Mouse (Mus musculus) midbrain, embryonic 15.5 days (tissue): ENCODE measurements around the gene Car2. TPM values are rescaled to one million over a fixed set of nuclear protein-coding genes. Genes with fewer than 3 reads are reported as not detected.

Experiments used
- ATAC-seq: fragments of 200-750 bp; cut with Nextera tagmentation; replicated peaks from 2 replicates; pipeline ENCODE4 v1.8.0; 2017; ENCODE audit warnings: moderate TSS enrichment
- H3K27ac ChIP-seq: fragments of 300-500 bp; sonication (generic); 2 replicates; pipeline ENCODE4 v1.5.1; 2015; ENCODE audit warnings: mild to moderate bottlenecking, inconsistent platforms
- H3K27me3 ChIP-seq: fragments of 300-500 bp; sonication (generic); replicated peaks from 2 replicates; pipeline ENCODE4 v1.6.1; 2015; ENCODE audit warnings: inconsistent platforms
- H3K36me3 ChIP-seq: fragments of 300-500 bp; sonication (generic); replicated peaks from 2 replicates; pipeline ENCODE4 v1.6.1; 2015; ENCODE audit warnings: inconsistent platforms
- H3K4me1 ChIP-seq: fragments of 300-500 bp; sonication (generic); 2 replicates; pipeline ENCODE4 v1.6.1; 2015; ENCODE audit warnings: inconsistent platforms
- H3K4me2 ChIP-seq: fragments of 300-500 bp; sonication (generic); 2 replicates; pipeline ENCODE4 v1.6.1; 2015; ENCODE audit warnings: inconsistent platforms, mild to moderate bottlenecking, moderate library complexity
- H3K4me3 ChIP-seq: fragments of 300-500 bp; sonication (generic); 2 replicates; pipeline ENCODE4 v1.5.1; 2015; ENCODE audit warnings: mild to moderate bottlenecking, inconsistent platforms
- H3K9ac ChIP-seq: fragments of 300-500 bp; sonication (generic); 2 replicates; pipeline ENCODE4 v1.6.1; 2015; ENCODE audit warnings: mild to moderate bottlenecking, inconsistent platforms
- H3K9me3 ChIP-seq: fragments of 300-500 bp; sonication (generic); 2 replicates; pipeline ENCODE4 v1.6.1; 2016; ENCODE audit warnings: inconsistent platforms
- WGBS: fragments of 180-500 bp; shearing (Covaris S2); methylation state at CpG from one replicate; pipeline ENCODE4 v1.1.7; 2015; ENCODE audit warnings: mixed read lengths; 5-methylcytosine and 5-hydroxymethylcytosine counted together
- polyA plus RNA-seq: library from polyadenylated mRNA; unstranded; fragments of >200 nt; fragmentation: Nextera tagmentation; extraction: Ambion mirVana; gene quantifications from 2 replicates; pipeline ENCODE4 v1.2.1, GENCODE M21; 2015

Car2 gene
- polyA plus RNA-seq, 1 experiment from 2014 or later, result 18.9 TPM

- 87% methylated on average over 3 of the region's 3 CpGs for WGBS
- Histone ChIP-seq H3K27ac (no peak overlapping the region), H3K4me2 (no peak overlapping the region), H3K4me1 (no peaks in the 10 kb centered on the region), H3K9ac (no peak overlapping the region), H3K36me3 (no peaks in the 10 kb centered on the region), H3K9me3 (no peaks in the 10 kb centered on the region), H3K4me3 (no peak overlapping the region), H3K27me3 (no peaks in the 10 kb centered on the region)
- no peak for ATAC-seq
Observed at GRCm38 (mm10) chr3:14904165-14904564, 18.1 kb downstream of the Car2 start.

- Histone ChIP-seq H3K36me3 (no peaks in the 10 kb centered on the region), H3K4me1 (no peaks in the 10 kb centered on the region), H3K4me2 (no peak overlapping the region), H3K27ac (no peak overlapping the region), H3K27me3 (no peaks in the 10 kb centered on the region), H3K9ac (no peak overlapping the region), H3K9me3 (no peaks in the 10 kb centered on the region), H3K4me3 (no peak overlapping the region)
- ATAC-seq, result no peak
- WGBS, result 38% methylated on average over 1 of the region's 1 CpGs
Observed at GRCm38 (mm10) chr3:14907271-14907670, 21.2 kb downstream of the Car2 start.

GRCm38 (mm10) chr3:14911992-14912582, 26.0 kb downstream of the Car2 start:
- 93% methylated on average over 4 of the region's 4 CpGs for WGBS
- no peak overlapping the region for H3K4me2 ChIP-seq

GRCm38 (mm10) chr3:14913774-14914173, 27.7 kb downstream of the Car2 start:
- no peak for ATAC-seq
- H3K4me2 ChIP-seq, result no peak overlapping the region
- no peaks in the 10 kb centered on the region for H3K4me1 ChIP-seq
- WGBS, result 89% methylated on average over 4 of the region's 4 CpGs
- no peak overlapping the region for H3K27ac ChIP-seq
- H3K27me3 ChIP-seq, result no peaks in the 10 kb centered on the region
- no peak overlapping the region for H3K9ac ChIP-seq
- no peaks in the 10 kb centered on the region for H3K36me3 ChIP-seq
- H3K4me3 ChIP-seq, result no peak overlapping the region
- no peaks in the 10 kb centered on the region for H3K9me3 ChIP-seq

More at GRCm38 (mm10) chr3:14911992-14912582, 26.0 kb downstream of the Car2 start:
- Histone ChIP-seq H3K9ac (no peak overlapping the region), H3K4me1 (no peaks in the 10 kb centered on the region), H3K27me3 (no peaks in the 10 kb centered on the region), H3K4me3 (no peak overlapping the region), H3K27ac (no peak overlapping the region), H3K36me3 (no peaks in the 10 kb centered on the region), H3K9me3 (no peaks in the 10 kb centered on the region)
- ATAC-seq, result no peak

- 93% methylated on average over 2 of the region's 2 CpGs for WGBS
- no peak overlapping the region for H3K4me3 ChIP-seq
- no peaks in the 10 kb centered on the region for H3K9me3 ChIP-seq
- no peak overlapping the region for H3K9ac ChIP-seq
- no peak overlapping the region for H3K4me2 ChIP-seq
- H3K36me3 ChIP-seq, result no peaks in the 10 kb centered on the region
- no peak overlapping the region for H3K27ac ChIP-seq
- H3K4me1 ChIP-seq, result no peaks in the 10 kb centered on the region
- ATAC-seq, result no peak
- H3K27me3 ChIP-seq, result no peaks in the 10 kb centered on the region
Observed at GRCm38 (mm10) chr3:14915355-14915754, 29.3 kb downstream of the Car2 start.

GRCm38 (mm10) chr3:14917261-14917660, 31.2 kb downstream of the Car2 start:
- WGBS, result 39% methylated on average over 2 of the region's 2 CpGs
- Histone ChIP-seq H3K9me3 (no peaks in the 10 kb centered on the region), H3K4me3 (no peak overlapping the region), H3K36me3 (no peaks in the 10 kb centered on the region), H3K4me1 (no peaks in the 10 kb centered on the region), H3K27me3 (no peaks in the 10 kb centered on the region), H3K4me2 (no peak overlapping the region), H3K27ac (no peak overlapping the region), H3K9ac (no peak overlapping the region)
- no peak for ATAC-seq

- Histone ChIP-seq H3K4me3 (no peak overlapping the region), H3K9ac (no peak overlapping the region), H3K27me3 (no peaks in the 10 kb centered on the region), H3K27ac (no peak overlapping the region), H3K4me2 (no peak overlapping the region), H3K9me3 (no peaks in the 10 kb centered on the region), H3K36me3 (no peaks in the 10 kb centered on the region), H3K4me1 (no peaks in the 10 kb centered on the region)
- no peak for ATAC-seq
- WGBS, result 77% methylated on average over 3 of the region's 3 CpGs
Observed at GRCm38 (mm10) chr3:14944706-14945105, 58.6 kb downstream of the Car2 start.

GRCm38 (mm10) chr3:14945627-14946026, 59.6 kb downstream of the Car2 start:
- Histone ChIP-seq H3K27me3 (no peaks in the 10 kb centered on the region), H3K4me1 (no peaks in the 10 kb centered on the region), H3K9ac (no peak overlapping the region), H3K9me3 (no peaks in the 10 kb centered on the region), H3K4me3 (no peak overlapping the region), H3K4me2 (no peak overlapping the region), H3K36me3 (no peaks in the 10 kb centered on the region), H3K27ac (no peak overlapping the region)
- 81% methylated on average over 2 of the region's 2 CpGs for WGBS
- no peak for ATAC-seq

- no peak for ATAC-seq
Observed at GRCm38 (mm10) chr3:14948067-14948800, 62.2 kb downstream of the Car2 start.

GRCm38 (mm10) chr3:14950031-14950430, 64.0 kb downstream of the Car2 start:
- Histone ChIP-seq H3K9me3 (no peaks in the 10 kb centered on the region), H3K36me3 (no peaks in the 10 kb centered on the region), H3K9ac (no peak overlapping the region), H3K4me1 (no peaks in the 10 kb centered on the region), H3K4me3 (no peak overlapping the region), H3K27me3 (no peaks in the 10 kb centered on the region), H3K27ac (no peak overlapping the region), H3K4me2 (no peak overlapping the region)
- WGBS, result 89% methylated on average over 2 of the region's 2 CpGs
- ATAC-seq, result no peak

More at GRCm38 (mm10) chr3:14948067-14948800, 62.2 kb downstream of the Car2 start:
- no peaks in the 10 kb centered on the region for H3K27me3 ChIP-seq
- no peak overlapping the region for H3K9ac ChIP-seq
- H3K4me2 ChIP-seq, result no peak overlapping the region
- no peaks in the 10 kb centered on the region for H3K4me1 ChIP-seq
- no peaks in the 10 kb centered on the region for H3K9me3 ChIP-seq
- WGBS, result 78% methylated on average over 6 of the region's 6 CpGs
- H3K36me3 ChIP-seq, result no peaks in the 10 kb centered on the region
- no peak overlapping the region for H3K27ac ChIP-seq
- no peak overlapping the region for H3K4me3 ChIP-seq

Other genes with a start within 250 kb of the Car2 start
- gene Car13, start 244.5 kb upstream of the Car2 start, polyA plus RNA-seq, result 1.6 and 1.8 TPM in 2 replicates
- gene Car1, start 77.9 kb upstream of the Car2 start, polyA plus RNA-seq, result 0.19 and 0.40 TPM in 2 replicates
- gene Car3, start 22.8 kb upstream of the Car2 start, polyA plus RNA-seq, result 1.1 and 1.2 TPM in 2 replicates